In genomic region chr2:119300819-119301493, GRCm38 (mm10) we compare ENCODE assay signal across 8 mouse cellular contexts. TPM values are rescaled to one million over a fixed set of nuclear protein-coding genes. Genes with fewer than 3 reads are reported as not detected.
A peak's percentile ranks its signal among the peaks of the same experiment; 100 is the strongest.
DNase-seq lines count a peak whose midpoint lies in the region; ATAC-seq and TF ChIP-seq lines count a peak whose summit lies in the region.

No protein-coding gene starts in this region.

- DNase-seq in brain, embryonic 14.5 days (ENCODE audit: low read depth) = peak; percentile 85
- DNase-seq in heart, postnatal 36 days = peak; percentile 59 to 60
- peak; percentile 65 to 78 for DNase-seq in kidney, postnatal 4 days
- DNase-seq in left cerebral cortex, postnatal 25 days (ENCODE audit: low spot score in 2 of 2) = no peak

- 35% methylated on average over 7 of the region's 7 CpGs for WGBS in midbrain, embryonic 13.5 days

- no peak for TF ChIP-seq CTCF in brain, embryonic 14.5 days (IDR thresholded peaks at IDR 0.05; ENCODE audit: borderline replicate concordance, extremely low read depth, insufficient read depth, insufficient read length)

- H3K9ac ChIP-seq in midbrain, embryonic 13.5 days (replicated peaks) = no peak overlapping the region

- H3K27me3 ChIP-seq in erythroblast, embryonic 14.5 days (ENCODE audit: control insufficient read depth) = no peaks in the 10 kb centered on the region
- H3K27me3 ChIP-seq in midbrain, embryonic 13.5 days = no peaks in the 10 kb centered on the region

- intact Hi-C loops in heart, postnatal 36 days (cut with DNase I) = loop anchor here (1.0 kb wide), 2 partner anchors 26 to 110 kb away; no protein-coding TSS in a partner anchor
- intact Hi-C loops in left cerebral cortex, postnatal 25 days (cut with DNase I) = loop anchor here (1.0 to 5.0 kb wide), 2 partner anchors 26 to 221 kb away; no protein-coding TSS in a partner anchor

- no peak overlapping the region; the same call in 1 of the 2 replicates for H3K27ac ChIP-seq in midbrain, embryonic 13.5 days

- no peaks in the 10 kb centered on the region for H3K9me3 ChIP-seq in erythroblast, embryonic 14.5 days (ENCODE audit: control insufficient read depth, low read length)
- no peaks in the 10 kb centered on the region for H3K9me3 ChIP-seq in midbrain, embryonic 13.5 days

- peaks cover 60% of the 10 kb centered on the region for H3K4me1 ChIP-seq in erythroblast, embryonic 14.5 days (ENCODE audit: control insufficient read depth)
- peaks cover 32% of the 10 kb centered on the region for H3K4me1 ChIP-seq in midbrain, embryonic 13.5 days (replicated peaks)

- peak overlapping the region; percentile 28; the same call in 1 of the 2 replicates for H3K4me2 ChIP-seq in midbrain, embryonic 13.5 days (replicated peaks)

- TF ChIP-seq POLR2A in brain, embryonic 14.5 days (IDR thresholded peaks at IDR 0.05; ENCODE audit: borderline replicate concordance, extremely low read depth, insufficient read depth, insufficient read length, poor library complexity, severe bottlenecking) = no peak

- peaks cover 33% of the 10 kb centered on the region for H3K36me3 ChIP-seq in erythroblast, embryonic 14.5 days (ENCODE audit: control insufficient read depth)
- peaks cover 39% of the 10 kb centered on the region for H3K36me3 ChIP-seq in midbrain, embryonic 13.5 days

- ATAC-seq in erythroblast, adult 5-6 weeks (replicated peaks; ENCODE audit: low FRiP score, poor library complexity, severe bottlenecking) = no peak
- ATAC-seq in midbrain, embryonic 13.5 days = peak; percentile 21
- no peak for ATAC-seq in granulocyte monocyte progenitor cell, adult 5-6 weeks (replicated peaks; ENCODE audit: poor library complexity, severe bottlenecking)

- H3K4me3 ChIP-seq in erythroblast, embryonic 14.5 days (replicated peaks) = peak overlapping the region; percentile 57
- no peak overlapping the region for H3K4me3 ChIP-seq in midbrain, embryonic 13.5 days (replicated peaks)

RNA-seq across cellular contexts. Expression of gene Vps18, which starts 12.4 kb away (rescaled TPM):
- polyA plus RNA-seq in erythroblast, embryonic 14.5 days (2012) = 0.60 and 0.73 TPM in 2 replicates
- total RNA-seq in erythroblast, adult 5-6 weeks (2015; ENCODE audit: low replicate concordance) = 1.2 and 1.7 TPM in 2 replicates
- total RNA-seq in erythroblast, adult 5-6 weeks (2017; ENCODE audit: low replicate concordance) = 3.1 and 3.8 TPM in 2 replicates
- 26.0 and 28.6 TPM in 2 replicates for polyA plus RNA-seq in brain, embryonic 14.5 days (2012; rRNA removed)
- total RNA-seq in heart, postnatal 36 days (2021) = 10 to 100 TPM; 13.5 to 13.9 TPM
- 26.0 and 26.3 TPM in 2 replicates for polyA plus RNA-seq in midbrain, embryonic 13.5 days (2015; fragmentation: Nextera tagmentation; extraction: Ambion mirVana)
- total RNA-seq in granulocyte monocyte progenitor cell, adult 5-6 weeks (2014; fragmentation: Nextera tagmentation) = 11.3 and 14.8 TPM in 2 replicates
- total RNA-seq in granulocyte monocyte progenitor cell, adult 5-6 weeks (2017) = 17.2 and 21.1 TPM in 2 replicates
- 10 to 100 TPM; 48.4 to 48.9 TPM for total RNA-seq in left cerebral cortex, postnatal 25 days (2021)

RNA-seq across cellular contexts. Expression of gene Dll4, which starts 24.6 kb away (rescaled TPM):
- 0.04 and 0.05 TPM in 2 replicates for polyA plus RNA-seq in erythroblast, embryonic 14.5 days (2012)
- not detected in 2 replicates for total RNA-seq in erythroblast, adult 5-6 weeks (2015; ENCODE audit: low replicate concordance)
- not detected in 2 replicates for total RNA-seq in erythroblast, adult 5-6 weeks (2017; ENCODE audit: low replicate concordance)
- polyA plus RNA-seq in brain, embryonic 14.5 days (2012; rRNA removed) = 5.9 and 9.0 TPM in 2 replicates
- 10 to 100 TPM; 16.3 to 22.1 TPM for total RNA-seq in heart, postnatal 36 days (2021)
- polyA plus RNA-seq in midbrain, embryonic 13.5 days (2015; fragmentation: Nextera tagmentation; extraction: Ambion mirVana) = 5.4 and 5.9 TPM in 2 replicates
- total RNA-seq in granulocyte monocyte progenitor cell, adult 5-6 weeks (2014; fragmentation: Nextera tagmentation) = not detected in 2 replicates
- not detected in 2 replicates for total RNA-seq in granulocyte monocyte progenitor cell, adult 5-6 weeks (2017)
- 1 to 10 TPM; 2.3 to 4.0 TPM for total RNA-seq in left cerebral cortex, postnatal 25 days (2021)

RNA-seq across cellular contexts. Expression of gene Rhov, which starts 29.9 kb away (rescaled TPM):
- not detected in 2 replicates for polyA plus RNA-seq in erythroblast, embryonic 14.5 days (2012)
- total RNA-seq in erythroblast, adult 5-6 weeks (2015; ENCODE audit: low replicate concordance) = not detected in 2 replicates
- total RNA-seq in erythroblast, adult 5-6 weeks (2017; ENCODE audit: low replicate concordance) = not detected in 2 replicates
- 9.1 and 13.5 TPM in 2 replicates for polyA plus RNA-seq in brain, embryonic 14.5 days (2012; rRNA removed)
- not detected for total RNA-seq in heart, postnatal 36 days (2021)
- 15.1 and 15.5 TPM in 2 replicates for polyA plus RNA-seq in midbrain, embryonic 13.5 days (2015; fragmentation: Nextera tagmentation; extraction: Ambion mirVana)
- not detected in 2 replicates for total RNA-seq in granulocyte monocyte progenitor cell, adult 5-6 weeks (2014; fragmentation: Nextera tagmentation)
- 0.26 and 0.65 TPM in 2 replicates for total RNA-seq in granulocyte monocyte progenitor cell, adult 5-6 weeks (2017)
- total RNA-seq in left cerebral cortex, postnatal 25 days (2021) = 1 to 10 TPM; 7.9 to 9.0 TPM

RNA-seq across cellular contexts. Expression of gene Chac1, which starts 50.1 kb away (rescaled TPM):
- 3.1 and 7.6 TPM in 2 replicates for polyA plus RNA-seq in erythroblast, embryonic 14.5 days (2012)
- 0.77 TPM in 1 of 2 replicates, not detected in the other for total RNA-seq in erythroblast, adult 5-6 weeks (2015; ENCODE audit: low replicate concordance)
- total RNA-seq in erythroblast, adult 5-6 weeks (2017; ENCODE audit: low replicate concordance) = 0.42 and 1.0 TPM in 2 replicates
- polyA plus RNA-seq in brain, embryonic 14.5 days (2012; rRNA removed) = 5.4 and 6.1 TPM in 2 replicates
- total RNA-seq in heart, postnatal 36 days (2021) = 10 to 100 TPM; 11.3 to 12.3 TPM
- 4.0 and 4.3 TPM in 2 replicates for polyA plus RNA-seq in midbrain, embryonic 13.5 days (2015; fragmentation: Nextera tagmentation; extraction: Ambion mirVana)
- not detected in 2 replicates for total RNA-seq in granulocyte monocyte progenitor cell, adult 5-6 weeks (2014; fragmentation: Nextera tagmentation)
- total RNA-seq in granulocyte monocyte progenitor cell, adult 5-6 weeks (2017) = not detected in 2 replicates
- 1 to 10 TPM; 9.6 to 9.8 TPM for total RNA-seq in left cerebral cortex, postnatal 25 days (2021)

Comparison
In these comparisons a context has a peak if more than half of its experiments do, and no peak if none do; other contexts are left out.
1. DNase-seq: peak in brain, embryonic 14.5 days (single experiment), heart, postnatal 36 days (2 of 2) and kidney, postnatal 4 days (2 of 2); none in left cerebral cortex, postnatal 25 days (0 of 2).
2. RNA of gene Rhov, which starts 29.9 kb away (total RNA-seq): 7.9 to 9.0 TPM in left cerebral cortex, postnatal 25 days; 0.26 to 0.65 TPM in granulocyte monocyte progenitor cell, adult 5-6 weeks, not detected in erythroblast, adult 5-6 weeks and not detected in heart, postnatal 36 days; every median in the first group is over 4 times any median in the second.